Mouse (Mus musculus): ENCODE measurements at regions not wholly inside any gene's neighbourhood (a gene's known extent, or its start where the extent isn't known, plus 50 kb on each side); places are given as distances from the start of the nearest gene placed in this dataset.

DNA sequence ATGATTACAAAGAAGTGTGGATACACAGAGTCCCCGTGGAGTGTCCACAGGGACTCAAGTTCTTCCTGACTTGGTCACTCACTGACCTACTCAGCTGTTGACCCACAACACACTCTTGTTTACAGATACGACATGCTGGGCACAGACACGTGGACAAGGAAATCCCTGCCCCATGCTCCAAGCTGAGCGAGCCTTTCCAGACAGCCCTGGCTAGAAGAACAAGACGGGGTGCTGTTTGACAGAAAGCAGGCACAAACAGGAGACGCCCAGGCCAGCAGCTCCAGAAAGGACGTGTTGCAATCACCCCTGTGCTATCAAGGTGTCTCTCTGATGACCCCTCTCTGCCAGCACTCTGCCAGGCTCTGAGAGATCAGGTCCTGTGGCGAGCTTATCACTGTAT, 112.6 kb upstream of the Gm14444 start:
- ATAC-seq, result no peak

DNA sequence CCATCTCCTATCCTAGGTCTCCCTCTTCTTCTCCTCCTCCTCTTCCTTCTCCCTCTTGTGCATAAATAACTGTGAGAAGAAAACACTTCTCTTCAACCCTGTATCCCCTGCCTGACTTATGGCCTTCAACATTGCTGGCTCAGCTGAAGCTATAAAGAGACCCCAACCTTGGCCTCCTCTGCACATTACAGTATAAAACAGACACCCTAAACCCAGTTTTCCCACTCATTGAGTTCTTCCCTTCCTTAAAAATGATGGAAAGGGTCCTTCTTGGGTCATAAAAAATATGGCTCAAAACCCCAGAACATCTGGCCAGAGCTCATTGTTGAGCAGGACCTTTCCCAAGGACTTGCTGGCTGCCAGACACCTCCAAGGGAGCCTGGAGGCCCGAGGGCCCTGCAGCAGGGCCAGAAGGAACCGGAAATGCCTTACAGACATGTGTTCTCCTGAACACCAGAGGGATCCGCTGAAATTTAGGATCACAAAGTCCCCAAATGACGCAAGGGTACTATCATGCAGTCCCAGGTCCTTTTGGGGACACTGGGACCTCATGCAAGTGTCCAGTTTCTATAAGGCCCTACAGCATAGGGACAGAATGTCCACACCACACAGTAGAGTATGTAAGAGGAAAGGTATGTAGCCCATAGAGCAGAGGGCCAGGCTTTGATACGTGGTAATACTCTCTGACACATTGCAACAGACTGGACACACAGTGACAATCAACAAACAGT, 109.9 kb upstream of the Gm14444 start:
- no peak for ATAC-seq

DNA sequence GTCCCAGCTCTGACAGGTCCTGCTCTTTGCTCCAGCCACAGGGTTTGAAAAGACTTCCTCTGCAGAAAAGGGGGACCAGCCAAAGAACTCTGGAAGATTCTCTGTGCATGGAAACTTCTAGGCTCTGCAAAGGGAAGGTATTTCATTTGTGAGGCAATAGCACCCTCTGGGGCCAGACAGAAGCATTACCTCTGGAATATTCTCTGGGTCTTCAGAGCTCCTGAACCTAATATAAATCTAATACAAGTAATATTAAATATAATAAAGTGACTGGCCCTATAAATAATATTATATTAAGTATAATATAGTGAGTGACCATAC, 109.4 kb upstream of the Gm14444 start:
- peak; percentile 48 for ATAC-seq

DNA sequence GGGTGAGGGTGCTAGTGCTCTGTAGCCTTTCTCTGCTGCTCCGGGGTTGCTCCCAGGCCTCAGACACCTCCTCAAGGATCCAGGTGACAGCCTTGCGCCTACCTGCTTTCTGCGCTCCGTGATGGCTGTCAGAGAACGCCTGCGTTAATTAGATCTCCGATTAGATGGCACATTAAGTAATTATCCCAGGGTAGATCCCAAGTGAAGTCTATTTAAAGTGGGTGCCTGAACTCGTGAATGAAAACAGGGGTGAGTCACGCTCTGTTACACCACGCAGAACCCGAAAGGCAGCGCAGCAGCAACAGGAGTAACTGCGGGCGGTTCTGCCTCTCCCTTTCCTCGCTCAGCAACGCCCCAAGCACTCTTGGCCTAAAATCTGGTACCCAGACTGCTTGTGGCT, 108.2 kb upstream of the Gm14444 start:
- no peak for ATAC-seq

DNA sequence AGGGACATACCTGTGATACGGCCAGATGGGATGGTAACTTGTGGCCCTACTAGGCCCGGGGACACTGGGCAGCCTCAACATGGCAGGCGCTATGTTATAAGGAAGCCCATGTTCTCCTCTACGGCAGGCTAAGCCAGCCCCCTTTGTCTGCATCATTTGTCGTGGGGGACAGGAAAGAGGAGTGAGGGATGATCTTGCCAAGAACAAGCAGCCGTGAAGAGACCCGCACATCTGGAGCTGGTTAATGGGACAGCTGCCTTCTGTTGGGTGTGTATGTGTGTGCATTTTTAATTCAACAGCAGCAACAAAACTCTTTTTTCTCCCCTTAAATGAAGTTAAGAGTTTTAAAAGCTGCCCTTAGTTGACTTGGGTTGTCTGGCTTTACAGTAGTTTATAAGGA, 106.4 kb upstream of the Gm14444 start:
- ATAC-seq, result no peak

DNA sequence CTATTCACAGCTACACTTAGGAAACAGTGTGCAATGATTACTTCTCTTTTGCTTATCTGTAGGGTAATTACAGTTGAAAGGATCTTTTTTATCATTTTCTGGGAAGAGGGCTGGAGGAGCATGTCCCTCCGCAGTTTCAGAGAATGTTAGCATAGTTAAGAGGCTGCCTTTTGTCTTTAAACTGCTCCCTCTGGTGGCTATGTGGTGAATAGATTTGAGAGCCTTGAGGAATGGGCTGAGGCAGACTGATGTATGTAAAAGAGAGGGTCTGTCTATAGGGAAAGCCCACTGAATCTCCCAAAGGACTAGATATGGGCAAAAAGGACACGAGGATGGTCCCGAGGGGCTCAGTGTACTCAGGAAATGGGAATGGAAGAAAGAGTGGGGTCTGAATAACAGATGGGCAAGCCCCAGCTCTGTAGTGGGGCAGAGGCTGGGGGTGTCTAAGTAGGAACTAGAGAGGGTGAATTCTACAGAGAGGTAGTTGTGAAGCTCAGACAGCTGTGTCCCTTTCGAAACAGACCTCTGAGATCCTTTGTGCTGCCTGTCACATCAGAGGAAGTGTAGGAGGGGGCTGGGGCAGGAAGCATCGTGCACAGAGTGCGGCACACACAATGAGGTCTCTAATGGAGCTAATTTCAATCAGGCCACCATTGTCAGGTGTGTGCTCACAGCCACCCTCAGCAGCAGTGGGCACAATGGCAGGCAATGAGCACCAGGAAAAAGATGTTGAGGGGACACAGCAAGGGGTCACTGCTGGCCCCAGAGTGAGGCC, 104.0 kb upstream of the Gm14444 start:
- ATAC-seq, result no peak

DNA sequence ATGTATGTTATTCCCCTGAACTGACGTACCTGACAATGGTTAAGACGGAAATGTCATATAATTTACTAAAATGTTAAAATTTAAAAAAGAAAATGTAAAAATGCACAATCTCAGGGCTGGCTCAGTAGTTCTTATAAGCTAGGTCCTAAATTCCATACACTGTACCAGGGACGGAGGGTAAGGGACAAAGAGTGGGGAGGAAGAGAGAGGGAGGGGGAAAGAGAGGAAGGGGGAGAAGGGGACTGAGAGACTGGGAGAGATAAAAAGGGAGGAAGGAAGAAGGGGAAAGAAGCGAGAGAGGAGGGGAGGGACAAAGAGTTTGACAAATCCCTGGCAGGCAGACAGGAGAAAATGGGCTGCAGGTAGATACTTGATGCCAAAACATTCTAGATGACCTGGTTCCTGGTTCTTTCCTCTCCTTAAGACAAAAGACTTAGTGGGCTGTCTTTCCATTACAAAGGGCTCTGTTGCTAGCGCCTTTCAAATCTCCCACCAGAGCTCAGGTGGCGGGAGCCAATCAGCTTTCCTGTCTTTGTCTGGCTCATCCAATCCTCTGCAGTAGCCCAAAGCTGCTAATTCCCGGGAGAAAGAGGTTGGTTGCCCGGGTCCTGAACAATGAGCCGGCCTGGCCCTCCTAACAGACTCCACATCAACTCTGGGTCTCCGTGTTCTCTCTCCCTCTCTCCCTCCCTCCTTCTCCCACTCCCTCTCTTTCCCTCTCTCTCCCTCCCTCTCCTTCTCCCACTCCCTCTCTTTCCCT, 92.7 kb upstream of the Gm14444 start:
- no peak for ATAC-seq

DNA sequence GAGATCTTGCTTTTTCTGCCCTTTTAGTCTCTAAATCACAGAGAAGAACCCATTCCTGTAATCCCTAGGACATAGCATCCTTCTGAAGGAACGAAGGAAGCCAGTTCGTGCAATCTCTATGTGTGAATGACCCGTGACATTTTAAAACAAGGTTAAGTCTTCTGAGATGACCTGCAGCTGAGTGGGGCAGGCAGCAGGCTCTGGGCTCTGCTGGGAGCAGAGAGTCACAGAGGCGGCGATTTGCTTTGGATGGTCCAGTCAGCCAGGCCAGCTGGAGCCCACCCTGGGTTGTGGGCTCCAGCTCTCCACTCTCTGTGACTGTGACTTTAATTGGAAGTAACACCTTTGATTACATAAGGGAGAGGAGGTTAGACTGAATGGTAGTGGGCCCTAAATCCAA, 92.1 kb upstream of the Gm14444 start:
- ATAC-seq, result no peak

DNA sequence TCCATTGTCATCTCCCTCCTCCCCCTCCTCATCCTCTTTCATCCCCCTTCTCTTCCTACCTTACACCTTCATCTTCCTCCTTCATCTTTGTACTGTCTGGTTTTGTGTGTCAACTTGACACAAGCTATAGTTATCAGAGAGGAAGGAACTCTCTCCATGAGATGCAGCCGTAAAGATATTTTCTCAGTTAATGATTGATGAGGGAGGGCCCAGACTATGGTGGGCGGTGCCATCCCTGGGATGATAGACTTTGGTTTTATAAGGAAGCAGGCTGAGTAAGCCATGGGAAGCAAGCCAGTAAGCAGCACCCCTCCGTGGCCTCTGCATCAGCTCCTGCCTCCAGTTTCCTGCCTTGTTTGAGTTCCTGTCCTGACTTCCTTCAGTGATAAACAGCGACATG, 87.8 kb upstream of the Gm14444 start:
- no peak for ATAC-seq

DNA sequence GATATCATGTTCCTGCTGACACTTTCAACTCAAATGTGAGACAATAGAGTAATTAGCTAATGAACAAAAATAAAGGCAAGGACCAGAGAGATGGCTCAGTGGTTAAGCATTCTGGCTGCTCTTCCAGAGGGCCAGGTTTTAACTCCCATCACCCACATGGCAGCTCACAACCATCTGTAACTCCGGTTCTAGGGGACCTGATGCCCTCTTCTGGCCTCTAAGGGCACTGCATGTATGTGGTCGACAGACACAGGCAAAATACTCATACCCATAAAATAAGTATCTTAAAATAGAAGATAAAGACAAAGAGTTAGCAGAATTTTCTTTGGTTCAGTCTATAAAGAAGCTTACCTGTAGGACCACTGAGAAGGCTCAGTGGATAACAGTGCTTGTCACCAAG, 80.3 kb upstream of the Gm14444 start:
- ATAC-seq, result no peak

DNA sequence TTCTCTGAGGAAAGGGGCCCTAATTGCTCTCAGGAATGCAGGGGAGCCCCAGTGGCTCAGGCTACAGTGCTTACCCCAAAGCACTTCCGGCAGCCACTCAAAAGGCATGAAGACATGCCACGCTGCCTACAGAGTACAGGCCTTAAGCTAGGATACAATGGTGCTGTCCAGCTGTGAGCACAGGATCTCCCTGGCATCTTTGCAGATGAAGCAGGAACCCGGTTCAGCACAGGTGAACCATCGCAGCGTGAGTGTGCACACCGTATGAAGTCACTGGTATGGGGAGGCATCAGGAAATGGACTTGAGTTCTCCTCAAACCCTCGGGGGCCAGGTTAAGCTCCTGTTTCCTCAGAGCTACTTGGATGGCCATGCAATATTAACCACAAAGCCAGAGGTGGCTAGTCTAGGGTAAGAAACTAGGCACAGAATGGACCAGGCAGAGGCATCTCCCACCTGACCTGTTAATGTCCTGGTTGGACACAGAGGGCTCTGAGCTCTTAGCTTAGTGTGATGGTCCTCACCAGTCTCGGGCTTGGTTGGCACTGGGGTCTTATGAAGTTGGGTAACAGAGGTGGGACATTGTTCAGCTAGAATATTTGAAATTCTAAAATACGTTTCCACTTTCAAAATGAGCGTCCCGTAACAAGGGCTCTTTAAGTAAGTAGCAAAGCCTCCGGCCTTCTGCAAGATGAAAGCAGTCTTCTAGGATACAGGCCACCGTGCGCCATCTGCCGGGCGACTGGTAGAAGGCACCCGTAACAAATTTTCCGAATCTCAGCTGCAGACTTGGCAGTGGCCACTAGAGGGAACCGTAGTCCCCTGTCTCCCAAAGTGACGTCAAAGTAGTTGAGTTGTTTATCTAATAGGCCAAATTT, 77.7 kb upstream of the Gm14444 start:
- peak; percentile 88 for ATAC-seq

DNA sequence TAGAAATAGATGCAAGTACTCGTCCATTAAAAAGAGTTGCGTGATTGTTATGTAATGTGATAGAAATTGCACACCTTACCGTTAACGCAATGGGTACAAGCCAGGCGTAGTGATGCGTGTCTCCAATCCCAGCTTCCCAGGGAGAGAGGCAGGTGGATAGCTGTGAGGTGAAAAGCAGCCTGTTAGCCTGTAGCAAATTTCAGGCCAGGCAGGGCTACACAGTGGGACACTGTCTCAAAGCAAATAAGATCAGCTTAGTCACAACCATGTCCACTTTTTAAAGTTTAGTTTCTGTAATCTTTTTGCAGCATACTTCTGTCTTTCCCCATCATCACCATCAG, 77.1 kb upstream of the Gm14444 start:
- no peak for ATAC-seq

DNA sequence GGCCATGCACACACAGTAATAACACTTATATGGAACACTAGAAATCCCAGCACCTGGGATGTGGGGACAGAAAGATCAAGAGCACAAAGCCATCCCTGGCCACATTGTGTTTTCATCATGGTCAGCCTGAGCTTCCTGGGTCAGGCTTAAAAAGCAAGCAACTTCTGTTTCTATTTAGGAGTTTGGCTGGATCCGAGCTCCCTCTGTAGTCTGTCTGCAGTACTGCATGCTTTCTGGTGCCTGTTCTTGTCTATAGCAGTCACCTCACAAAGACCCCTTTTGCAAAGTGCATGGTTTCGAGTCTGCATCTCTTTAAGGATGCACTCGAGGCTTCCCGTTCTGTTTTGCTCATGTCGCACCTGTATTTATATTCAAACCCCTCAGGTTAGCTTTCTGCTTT, 73.4 kb upstream of the Gm14444 start:
- ATAC-seq, result no peak

DNA sequence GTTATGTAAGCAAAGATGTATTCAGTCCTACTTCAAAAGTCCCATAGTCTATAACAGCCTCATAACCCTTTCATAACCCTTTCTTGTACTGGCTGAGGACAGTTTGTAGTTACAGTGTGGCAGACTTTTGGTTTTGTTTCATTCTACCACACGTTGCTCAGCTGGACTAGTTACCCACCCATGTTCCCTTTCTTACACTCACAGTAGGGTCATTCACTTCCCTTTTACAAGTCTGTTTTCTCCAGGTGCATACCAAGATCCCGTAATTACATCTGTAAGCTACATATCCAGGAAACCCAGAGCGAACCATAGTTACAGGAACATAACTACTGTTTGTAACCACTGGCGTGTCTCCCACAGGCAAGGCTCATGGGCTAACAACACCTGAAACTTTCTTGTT, 72.1 kb upstream of the Gm14444 start:
- ATAC-seq, result no peak

DNA sequence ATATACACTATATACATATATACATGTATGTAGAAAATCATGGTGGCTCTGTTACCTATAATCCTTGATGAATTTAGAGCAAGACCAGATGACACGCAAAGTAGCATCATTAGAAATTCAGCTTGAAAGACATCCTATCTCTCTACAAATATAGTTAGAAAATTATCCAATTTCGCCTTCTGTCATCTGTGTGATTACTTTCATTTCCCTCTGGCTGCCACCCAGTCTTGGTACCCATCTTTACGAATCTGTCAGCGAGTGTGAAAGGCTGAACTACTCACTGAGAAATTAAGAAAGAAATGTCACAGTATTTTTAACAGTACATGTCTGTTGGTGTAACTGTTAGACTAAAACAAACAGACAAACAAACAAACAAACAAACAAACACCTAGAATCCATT, 67.8 kb upstream of the Gm14444 start:
- no peak for ATAC-seq

DNA sequence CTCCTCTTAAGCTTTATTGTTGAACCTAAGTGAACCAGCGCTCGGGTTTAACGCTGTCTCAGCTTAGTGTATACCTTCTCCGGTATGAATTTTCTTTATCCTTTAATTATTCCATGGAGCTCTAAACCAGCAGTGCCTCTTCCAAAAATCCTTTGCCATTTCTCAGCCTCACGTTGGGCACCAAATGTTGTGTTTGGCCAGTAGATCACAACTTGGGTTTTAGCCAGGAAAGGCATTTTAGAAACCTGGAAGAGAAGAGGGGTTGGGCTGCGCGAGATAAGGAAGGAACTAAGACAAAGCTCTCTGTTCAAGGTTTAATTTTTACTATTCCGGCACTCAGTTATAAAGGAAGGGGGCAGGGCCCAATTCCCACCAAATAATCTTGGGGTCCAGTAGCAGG, 61.9 kb upstream of the Gm14444 start:
- no peak for ATAC-seq

Data from inflammation-experienced regulatory T-cells, adult 6 months (primary cell).